In the genomic region with DNA sequence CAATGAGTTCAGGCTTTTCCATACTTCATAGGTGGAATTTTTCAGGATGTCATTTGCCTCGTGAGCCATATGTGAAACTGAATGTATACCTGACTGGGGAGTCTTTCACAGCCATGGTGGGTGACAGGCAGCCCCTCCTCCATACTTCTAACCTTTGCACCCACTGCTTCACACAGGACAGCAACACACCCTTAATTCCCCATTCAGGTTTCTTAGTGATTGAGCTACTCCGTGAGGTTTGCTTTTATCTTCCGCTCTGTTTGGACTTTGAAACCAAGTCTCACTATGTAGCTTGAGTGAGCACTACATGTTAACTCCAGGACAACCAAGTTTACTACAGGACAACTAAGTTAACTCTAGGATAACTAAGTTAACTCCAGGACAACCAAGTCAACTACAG, we compare ENCODE assay signal across 25 mouse cellular contexts.
"Had no signal": no experiment of that assay in that cellular context is flagged by ENCODE, and none has a peak within 500 bp of the region (broad histone marks: within the 10 kb centered on the region; RNA-seq: fewer than 3 reads in every experiment).

No protein-coding gene starts in this region.

- H3K36me3 ChIP-seq: limb, embryonic 10.5 days; limb, embryonic 13.5 days; liver, embryonic 12.5 days; liver, embryonic 15.5 days; lung, embryonic 15.5 days; midbrain, embryonic 10.5 days; midbrain, embryonic 13.5 days; neural tube, embryonic 12.5 days; neural tube, embryonic 15.5 days; stomach, embryonic 15.5 days had no signal

- H3K9me3 ChIP-seq: limb, embryonic 10.5 days; limb, embryonic 13.5 days; liver, embryonic 12.5 days; liver, embryonic 15.5 days; lung, embryonic 15.5 days; midbrain, embryonic 10.5 days; midbrain, embryonic 13.5 days; neural tube, embryonic 12.5 days; neural tube, embryonic 15.5 days; stomach, embryonic 15.5 days had no signal

- H3K27ac ChIP-seq: limb, embryonic 10.5 days; limb, embryonic 13.5 days; liver, embryonic 12.5 days; liver, embryonic 15.5 days; lung, embryonic 15.5 days; midbrain, embryonic 10.5 days; midbrain, embryonic 13.5 days; neural tube, embryonic 12.5 days; neural tube, embryonic 15.5 days; stomach, embryonic 15.5 days had no signal

- DNase-seq: kidney, adult 18-20 months; kidney, postnatal 10 days; kidney, postnatal 36 days; liver; lung, adult 18-20 months; lung, postnatal 10 days; lung, postnatal 36 days; right cerebral cortex, postnatal 14 days; right cerebral cortex, postnatal 4 days; spleen, adult 18-20 months; thymus, adult 2 months; thymus, postnatal 14 days; thymus, postnatal 4 days had no signal

- H3K9ac ChIP-seq: limb, embryonic 13.5 days; liver, embryonic 12.5 days; liver, embryonic 15.5 days; lung, embryonic 15.5 days; midbrain, embryonic 13.5 days; neural tube, embryonic 12.5 days; neural tube, embryonic 15.5 days; stomach, embryonic 15.5 days had no signal

- H3K4me2 ChIP-seq: limb, embryonic 13.5 days; liver, embryonic 12.5 days; liver, embryonic 15.5 days; lung, embryonic 15.5 days; midbrain, embryonic 13.5 days; neural tube, embryonic 12.5 days; neural tube, embryonic 15.5 days; stomach, embryonic 15.5 days had no signal

- H3K4me1 ChIP-seq: limb, embryonic 13.5 days; liver, embryonic 12.5 days; liver, embryonic 15.5 days; lung, embryonic 15.5 days; megakaryocyte, embryonic 14.5 days; midbrain, embryonic 13.5 days; neural tube, embryonic 12.5 days; neural tube, embryonic 15.5 days; stomach, embryonic 15.5 days had no signal

- H3K27me3 ChIP-seq: limb, embryonic 13.5 days; liver, embryonic 12.5 days; liver, embryonic 15.5 days; lung, embryonic 15.5 days; midbrain, embryonic 13.5 days; neural tube, embryonic 12.5 days; neural tube, embryonic 15.5 days; stomach, embryonic 15.5 days had no signal

- H3K4me3 ChIP-seq: limb, embryonic 10.5 days; limb, embryonic 13.5 days; liver, embryonic 12.5 days; liver, embryonic 15.5 days; lung, embryonic 15.5 days; megakaryocyte, embryonic 14.5 days; midbrain, embryonic 10.5 days; midbrain, embryonic 13.5 days; neural tube, embryonic 12.5 days; neural tube, embryonic 15.5 days; stomach, embryonic 15.5 days had no signal

- ATAC-seq: liver, embryonic 12.5 days; midbrain, embryonic 13.5 days; midbrain, embryonic 16.5 days had no signal
